Mouse (Mus musculus): Measurements from ENCODE around the gene Phactr4. TPM values are rescaled to one million over a fixed set of nuclear protein-coding genes. Genes with fewer than 3 reads are reported as not detected.

Phactr4 gene
- polyA plus RNA-seq, 1 experiment from 2014 or later: 19.7 TPM

DNA sequence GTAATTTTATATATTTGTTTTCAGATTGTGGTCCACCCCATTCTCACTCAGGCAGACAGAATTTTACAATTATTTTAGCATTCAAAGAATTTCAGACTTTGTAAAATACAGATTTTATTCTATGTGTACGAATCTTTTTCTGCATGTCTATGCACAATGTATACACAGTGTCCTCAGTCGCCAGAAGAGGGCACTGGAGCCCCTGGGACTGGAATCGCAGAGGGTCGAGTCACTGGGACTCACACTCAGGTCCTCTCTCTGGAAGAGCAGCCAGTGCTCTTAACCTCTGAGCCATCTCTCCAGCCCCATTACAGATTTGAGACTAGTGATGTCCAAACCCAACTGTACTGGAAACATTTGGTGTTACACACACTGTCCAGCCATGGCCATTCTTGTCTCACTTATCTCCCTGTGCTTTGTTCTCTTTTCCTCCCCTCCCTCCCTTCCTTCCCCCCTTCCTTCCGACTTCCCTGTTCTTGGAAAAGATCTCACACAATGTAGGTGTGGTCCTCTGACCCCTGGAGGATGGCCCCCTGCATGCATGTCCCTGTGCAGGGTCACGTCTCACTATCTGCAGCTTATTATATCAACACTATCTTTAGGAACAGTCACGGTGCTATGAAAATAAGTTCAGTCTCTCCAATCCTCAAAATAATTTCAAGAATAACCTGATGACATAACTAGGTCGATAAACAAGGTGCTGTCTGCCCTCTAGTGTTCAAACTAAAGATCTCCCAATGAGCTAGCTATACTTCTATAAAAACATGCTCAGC is 10.8 kb downstream of the Phactr4 start:
- peaks cover 11% of the 10 kb centered on the region; the same call in 1 of the 2 replicates for H3K4me1 ChIP-seq (replicated peaks)
- H3K27me3 ChIP-seq: no peaks in the 10 kb centered on the region
- no peak overlapping the region for H3K4me3 ChIP-seq (replicated peaks)
- 68% methylated on average over 8 of the region's 8 CpGs for WGBS
- H3K4me2 ChIP-seq: no peak overlapping the region
- no peak overlapping the region for H3K27ac ChIP-seq
- ATAC-seq (ENCODE audit: insufficient number of reproducible peaks, insufficient read depth, low FRiP score, low TSS enrichment, low read depth): no peak
- H3K36me3 ChIP-seq: peaks cover 33% of the 10 kb centered on the region
- H3K9ac ChIP-seq (replicated peaks): no peak overlapping the region
- H3K9me3 ChIP-seq: no peaks in the 10 kb centered on the region

DNA sequence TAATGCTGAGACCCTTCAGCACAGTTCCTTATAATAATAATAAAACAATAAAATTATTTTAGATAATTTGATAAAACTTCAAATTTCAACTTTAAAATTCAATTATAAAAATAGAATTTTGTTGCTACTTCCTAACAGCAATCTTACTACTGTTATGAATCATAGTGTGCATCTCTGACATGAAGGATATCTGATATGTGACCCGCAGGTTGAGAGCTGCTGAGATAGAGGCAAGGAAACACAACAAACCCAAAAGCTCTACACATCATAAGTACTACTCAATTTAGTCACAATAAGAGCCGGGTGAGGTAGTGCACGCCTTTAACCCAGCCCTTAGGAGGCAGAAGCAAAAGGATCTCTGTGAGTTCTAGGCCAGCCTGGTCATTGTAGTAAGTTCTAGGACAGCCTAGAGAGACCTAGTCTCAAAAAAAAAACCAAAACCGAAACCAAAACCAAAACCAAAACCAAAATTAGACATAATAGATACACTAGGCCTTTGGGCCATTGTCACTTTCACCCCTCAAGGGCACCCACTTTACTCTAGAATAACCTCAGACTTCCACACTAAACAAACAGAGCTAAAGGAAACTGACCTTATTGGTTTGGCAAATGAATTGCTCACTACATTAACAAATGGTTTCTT is 12.6 kb downstream of the Phactr4 start:
- Histone ChIP-seq H3K27ac (no peak overlapping the region), H3K4me3 (replicated peaks) (no peak overlapping the region), H3K36me3 (peaks cover 43% of the 10 kb centered on the region), H3K9me3 (no peaks in the 10 kb centered on the region), H3K27me3 (no peaks in the 10 kb centered on the region), H3K9ac (replicated peaks) (no peak overlapping the region), H3K4me2 (no peak overlapping the region), H3K4me1 (replicated peaks) (no peaks in the 10 kb centered on the region; the same call in 1 of the 2 replicates)
- no peak for ATAC-seq (ENCODE audit: insufficient number of reproducible peaks, insufficient read depth, low FRiP score, low TSS enrichment, low read depth)
- 92% methylated on average over 4 of the region's 4 CpGs for WGBS

DNA sequence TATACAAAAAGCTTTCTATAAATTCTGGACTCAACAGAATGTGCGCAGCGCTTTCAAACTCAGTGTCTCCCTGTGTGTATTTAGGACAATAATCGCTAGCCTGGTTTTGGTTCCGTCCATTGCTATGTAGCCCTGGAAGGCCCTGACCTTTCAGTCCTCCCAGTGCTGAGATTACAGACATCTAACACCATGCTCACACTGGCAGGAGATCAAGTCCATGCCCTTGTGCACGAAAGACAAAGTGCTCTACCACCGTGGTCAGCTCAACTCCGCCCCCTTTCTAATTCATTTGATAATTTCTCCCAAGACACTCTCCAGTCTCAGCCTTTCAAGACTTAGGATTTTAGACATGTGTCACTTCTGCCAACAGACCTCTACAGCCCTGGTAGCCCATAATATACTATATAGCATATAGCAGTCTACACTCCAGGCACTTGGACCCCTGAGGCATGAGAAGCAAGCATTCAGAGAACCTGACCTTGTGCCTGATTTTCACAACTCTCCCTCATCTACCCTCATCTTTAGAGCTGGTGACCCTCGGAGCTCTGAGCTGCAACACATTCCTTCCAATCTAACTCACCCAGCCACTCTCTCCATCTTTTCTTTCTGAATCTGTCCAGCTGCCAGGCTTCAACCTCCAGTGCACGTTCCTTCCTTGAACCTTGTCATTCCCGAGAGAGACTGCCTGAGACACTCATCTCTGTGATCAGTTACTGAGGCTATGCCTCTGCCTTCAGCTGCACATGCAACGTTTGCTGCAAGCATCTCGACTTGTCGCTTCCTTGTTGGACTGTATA is 15.7 kb downstream of the Phactr4 start:
- Histone ChIP-seq H3K36me3 (peaks cover 32% of the 10 kb centered on the region; the same call in 1 of the 2 replicates), H3K9ac (replicated peaks) (no peak overlapping the region), H3K4me2 (no peak overlapping the region), H3K27me3 (no peaks in the 10 kb centered on the region), H3K4me3 (replicated peaks) (no peak overlapping the region), H3K27ac (no peak overlapping the region), H3K4me1 (replicated peaks) (no peaks in the 10 kb centered on the region; the same call in 1 of the 2 replicates), H3K9me3 (no peaks in the 10 kb centered on the region)
- 87% methylated on average over 13 of the region's 13 CpGs for WGBS
- ATAC-seq (ENCODE audit: insufficient number of reproducible peaks, insufficient read depth, low FRiP score, low TSS enrichment, low read depth): no peak

DNA sequence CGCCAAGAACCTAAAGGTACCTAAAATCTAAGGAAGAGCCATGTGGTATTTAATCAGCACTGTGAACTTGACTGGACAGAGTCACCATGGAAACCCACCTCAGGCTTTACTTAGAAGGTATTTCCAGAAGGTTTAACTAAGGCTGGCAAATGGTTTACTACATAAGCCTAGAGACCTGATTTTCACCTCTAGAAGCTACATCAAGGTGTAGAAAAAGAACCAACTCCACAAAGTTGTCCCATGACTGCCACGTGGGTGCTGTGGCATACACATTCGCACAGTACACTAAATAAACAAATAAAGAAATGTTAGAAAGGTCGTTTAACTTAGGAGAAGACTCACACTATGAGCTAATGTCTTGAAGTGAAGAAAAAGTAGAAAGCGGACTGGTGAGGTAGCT is 17.7 kb downstream of the Phactr4 start:
- ATAC-seq (ENCODE audit: insufficient number of reproducible peaks, insufficient read depth, low FRiP score, low TSS enrichment, low read depth): no peak
- WGBS: 84% methylated on average over 5 of the region's 5 CpGs
- H3K9ac ChIP-seq (replicated peaks): no peak overlapping the region
- H3K4me2 ChIP-seq: no peak overlapping the region
- H3K36me3 ChIP-seq: peaks cover 26% of the 10 kb centered on the region; the same call in 1 of the 2 replicates
- H3K9me3 ChIP-seq: no peaks in the 10 kb centered on the region
- no peaks in the 10 kb centered on the region; the same call in 1 of the 2 replicates for H3K4me1 ChIP-seq (replicated peaks)
- no peaks in the 10 kb centered on the region for H3K27me3 ChIP-seq
- H3K27ac ChIP-seq: no peak overlapping the region
- no peak overlapping the region for H3K4me3 ChIP-seq (replicated peaks)

DNA sequence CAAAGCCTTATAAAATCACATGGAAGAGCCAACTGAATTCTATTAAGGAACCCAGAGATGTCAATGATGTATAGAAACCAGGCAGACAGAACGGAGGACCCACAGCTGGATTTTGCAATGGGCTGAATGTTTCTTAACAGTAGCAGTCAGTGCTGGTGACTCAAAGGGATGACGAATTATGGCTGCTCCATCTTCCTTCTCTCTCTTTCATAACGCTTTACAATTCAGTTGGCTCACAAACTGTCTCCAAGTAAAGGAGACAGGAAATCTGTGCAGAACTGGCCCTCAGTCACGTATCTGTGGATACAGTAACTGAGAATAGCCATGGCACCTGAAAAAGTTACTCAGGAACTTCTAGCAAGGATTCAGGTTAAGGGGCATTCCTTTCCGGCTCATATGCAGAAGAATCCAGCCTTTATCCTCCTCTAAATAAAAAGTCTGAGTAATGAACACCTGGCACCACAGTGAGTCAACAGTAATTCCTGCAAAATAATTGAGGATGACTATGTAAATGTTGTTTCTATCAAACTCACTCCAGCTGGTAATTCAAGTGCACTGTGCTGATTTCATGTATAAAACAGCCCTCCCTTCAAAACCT is 19.1 kb downstream of the Phactr4 start:
- no peak overlapping the region for H3K4me3 ChIP-seq (replicated peaks)
- ATAC-seq (ENCODE audit: insufficient number of reproducible peaks, insufficient read depth, low FRiP score, low TSS enrichment, low read depth): no peak
- H3K27ac ChIP-seq: no peak overlapping the region
- no peaks in the 10 kb centered on the region for H3K9me3 ChIP-seq
- no peaks in the 10 kb centered on the region for H3K27me3 ChIP-seq
- no peak overlapping the region for H3K4me2 ChIP-seq
- 87% methylated on average over 5 of the region's 5 CpGs for WGBS
- peaks cover 10% of the 10 kb centered on the region for H3K4me1 ChIP-seq (replicated peaks)
- H3K36me3 ChIP-seq: peaks cover 28% of the 10 kb centered on the region; the same call in 1 of the 2 replicates
- no peak overlapping the region for H3K9ac ChIP-seq (replicated peaks)

DNA sequence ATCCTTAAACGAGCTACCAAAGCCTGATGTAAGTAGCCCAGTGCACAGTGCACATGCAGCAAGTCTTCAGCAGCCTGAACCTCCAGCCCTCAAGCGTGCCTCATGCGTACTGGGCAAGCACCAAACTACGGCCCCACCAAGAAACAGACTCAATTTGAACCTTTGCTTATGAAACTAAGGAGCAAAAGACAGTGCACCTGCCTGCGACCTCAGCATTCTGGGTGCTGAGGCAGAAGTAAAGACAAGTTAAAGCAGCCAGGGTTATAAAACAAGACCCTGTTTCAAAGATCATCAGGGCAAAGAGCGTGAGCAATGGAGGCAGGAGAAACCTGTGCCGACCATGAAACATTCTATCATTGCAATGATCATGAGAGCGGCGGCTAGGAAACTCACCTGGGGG is 21.3 kb downstream of the Phactr4 start:
- Histone ChIP-seq H3K4me1 (replicated peaks) (peaks cover 17% of the 10 kb centered on the region), H3K27me3 (no peaks in the 10 kb centered on the region), H3K4me3 (replicated peaks) (no peak overlapping the region), H3K27ac (no peak overlapping the region), H3K4me2 (no peak overlapping the region), H3K9me3 (no peaks in the 10 kb centered on the region), H3K9ac (replicated peaks) (no peak overlapping the region), H3K36me3 (peaks cover 16% of the 10 kb centered on the region; the same call in 1 of the 2 replicates)
- 94% methylated on average over 9 of the region's 9 CpGs for WGBS
- ATAC-seq (ENCODE audit: insufficient number of reproducible peaks, insufficient read depth, low FRiP score, low TSS enrichment, low read depth): no peak

DNA sequence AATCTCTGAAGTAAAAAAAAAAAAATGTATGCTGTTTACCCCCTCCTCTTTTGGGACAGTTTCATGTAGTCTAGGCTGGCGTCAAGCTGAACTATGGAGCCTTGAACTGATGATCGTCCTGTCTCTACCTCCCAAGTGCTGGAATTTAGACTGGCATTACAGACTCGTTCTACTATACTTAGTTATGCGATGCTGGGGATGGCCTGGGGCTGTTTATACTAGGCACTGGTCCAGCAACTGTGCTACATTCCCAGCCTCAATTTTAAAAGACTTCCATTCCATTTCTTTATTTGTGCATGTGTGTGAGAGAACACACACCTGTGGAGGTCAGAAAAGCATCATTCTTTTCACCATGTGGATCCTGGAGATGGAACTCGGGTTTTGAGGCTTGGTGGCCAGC is 23.4 kb downstream of the Phactr4 start:
- 68% methylated on average over 5 of the region's 5 CpGs for WGBS
- peaks cover 17% of the 10 kb centered on the region for H3K4me1 ChIP-seq (replicated peaks)
- H3K36me3 ChIP-seq: 0 out of 2 replicates have a peak, but pooled peaks cover 11% of the 10 kb centered on the region
- H3K9me3 ChIP-seq: no peaks in the 10 kb centered on the region
- H3K27ac ChIP-seq: 0 out of 2 replicates have a peak overlapping the region, but pooled peaks have one; percentile 23
- H3K9ac ChIP-seq (replicated peaks): no peak overlapping the region
- H3K27me3 ChIP-seq: no peaks in the 10 kb centered on the region
- ATAC-seq (ENCODE audit: insufficient number of reproducible peaks, insufficient read depth, low FRiP score, low TSS enrichment, low read depth): no peak
- no peak overlapping the region for H3K4me3 ChIP-seq (replicated peaks)
- no peak overlapping the region for H3K4me2 ChIP-seq

DNA sequence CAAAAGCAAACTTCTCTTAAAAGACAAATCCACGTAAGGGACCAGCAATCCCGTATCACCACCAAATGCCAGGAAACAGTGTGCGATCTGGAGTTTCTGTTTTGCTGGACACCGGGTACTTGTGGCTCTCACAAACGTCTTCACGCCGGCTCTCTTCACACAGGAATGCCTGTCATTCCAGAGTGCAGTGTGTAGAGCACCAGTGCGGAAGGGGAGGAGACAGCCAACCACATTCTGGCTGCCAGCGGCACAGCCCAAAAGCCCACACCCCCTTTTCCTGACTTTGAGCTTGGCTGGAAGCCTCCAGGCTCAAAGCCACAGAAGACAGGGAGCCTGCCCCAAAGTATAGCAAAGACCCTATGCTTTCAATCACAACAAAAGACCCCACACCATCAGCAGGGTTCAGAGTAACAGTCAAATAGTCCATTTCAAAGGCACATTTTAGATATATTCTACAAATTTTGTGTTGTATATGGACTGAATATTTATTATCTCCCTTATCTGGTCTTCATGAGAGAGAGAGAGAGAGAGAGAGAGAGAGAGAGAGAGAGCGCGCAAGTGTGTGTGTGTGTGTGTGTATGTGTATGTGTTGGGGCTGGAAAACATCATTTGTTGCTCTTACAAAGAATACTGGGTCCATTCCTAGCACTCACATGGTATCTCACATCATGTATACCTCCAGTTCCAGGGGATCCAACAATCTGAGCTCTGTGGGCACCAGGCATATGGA is 24.1 kb downstream of the Phactr4 start:
- Histone ChIP-seq H3K4me3 (replicated peaks) (no peak overlapping the region), H3K36me3 (0 out of 2 replicates have a peak, but pooled peaks cover 11% of the 10 kb centered on the region), H3K27me3 (no peaks in the 10 kb centered on the region), H3K9ac (replicated peaks) (no peak overlapping the region), H3K9me3 (no peaks in the 10 kb centered on the region), H3K4me2 (peak overlapping the region; percentile 13; the same call in 1 of the 2 replicates), H3K27ac (peak overlapping the region; percentile 18; the same call in 1 of the 2 replicates), H3K4me1 (replicated peaks) (peaks cover 17% of the 10 kb centered on the region)
- 47% methylated on average over 11 of the region's 11 CpGs for WGBS
- ATAC-seq (ENCODE audit: insufficient number of reproducible peaks, insufficient read depth, low FRiP score, low TSS enrichment, low read depth): no peak; the same call in 1 of the 2 replicates

DNA sequence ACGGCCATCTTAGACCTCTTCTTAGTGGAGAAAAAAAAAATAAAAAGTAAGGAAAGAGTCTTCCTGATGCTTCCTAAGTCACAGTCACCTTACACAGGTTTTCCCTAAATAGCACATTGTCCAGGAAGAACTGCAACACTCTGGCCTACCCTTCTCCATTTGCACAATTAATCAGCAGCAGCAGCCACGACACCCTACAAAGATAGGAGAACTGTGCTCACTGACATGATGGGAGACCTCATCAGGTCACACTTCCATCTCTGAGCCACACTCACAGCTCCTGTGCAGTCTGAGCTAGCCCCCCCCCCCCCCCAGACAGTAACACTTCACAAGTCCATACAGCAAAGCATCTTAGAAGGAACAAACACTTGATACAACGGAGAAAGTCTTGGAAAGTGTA is 25.2 kb downstream of the Phactr4 start:
- no peaks in the 10 kb centered on the region for H3K27me3 ChIP-seq
- H3K4me1 ChIP-seq (replicated peaks): peaks cover 17% of the 10 kb centered on the region
- H3K9me3 ChIP-seq: no peaks in the 10 kb centered on the region
- WGBS: 81% methylated on average over 3 of the region's 3 CpGs
- H3K4me3 ChIP-seq (replicated peaks): no peak overlapping the region
- ATAC-seq (ENCODE audit: insufficient number of reproducible peaks, insufficient read depth, low FRiP score, low TSS enrichment, low read depth): no peak
- no peak overlapping the region for H3K4me2 ChIP-seq
- H3K9ac ChIP-seq (replicated peaks): no peak overlapping the region
- H3K27ac ChIP-seq: no peak overlapping the region
- 0 out of 2 replicates have a peak, but pooled peaks cover 11% of the 10 kb centered on the region for H3K36me3 ChIP-seq

DNA sequence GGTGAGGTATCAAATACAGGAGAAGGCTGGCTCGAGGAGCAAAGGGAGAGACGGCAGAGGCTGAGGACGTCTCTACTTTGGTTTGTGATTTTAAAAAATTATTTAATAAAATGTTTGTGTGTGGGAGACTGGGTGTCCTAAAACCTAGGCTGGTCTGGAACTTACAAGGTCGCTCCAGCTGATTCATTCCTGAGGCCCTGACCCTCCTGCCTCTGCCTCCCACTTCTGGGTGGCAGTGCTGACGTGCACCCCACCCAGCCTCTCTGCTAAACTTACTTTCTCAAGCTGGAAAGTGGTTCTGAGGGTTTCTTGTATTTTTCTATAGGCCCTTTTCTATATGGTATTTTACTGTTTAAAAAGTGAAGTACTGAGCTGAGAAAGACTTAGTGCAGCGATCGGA is 26.0 kb downstream of the Phactr4 start:
- Histone ChIP-seq H3K4me1 (replicated peaks) (peaks cover 17% of the 10 kb centered on the region), H3K36me3 (0 out of 2 replicates have a peak, but pooled peaks cover 11% of the 10 kb centered on the region), H3K27ac (no peak overlapping the region), H3K9ac (replicated peaks) (no peak overlapping the region), H3K4me2 (no peak overlapping the region), H3K9me3 (no peaks in the 10 kb centered on the region), H3K4me3 (replicated peaks) (no peak overlapping the region), H3K27me3 (no peaks in the 10 kb centered on the region)
- WGBS: 96% methylated on average over 7 of the region's 7 CpGs
- ATAC-seq (ENCODE audit: insufficient number of reproducible peaks, insufficient read depth, low FRiP score, low TSS enrichment, low read depth): no peak

All from limb, embryonic 12.5 days (tissue).